Mouse (Mus musculus) neural tube, embryonic 13.5 days (tissue): ENCODE measurements around the gene Slc23a4. TPM values are rescaled to one million over a fixed set of nuclear protein-coding genes. Genes with fewer than 3 reads are reported as not detected.

Source experiments
- polyA plus RNA-seq: library from polyadenylated mRNA; unstranded; fragments of >200 nt; fragmentation: Nextera tagmentation; extraction: Ambion mirVana; gene quantifications from 2 replicates; pipeline ENCODE4 v1.2.1, GENCODE M21; 2015

The Slc23a4 gene
- polyA plus RNA-seq, 1 experiment from 2014 or later: 0.56 TPM

Other genes starting within 250 kb of the Slc23a4 start
- 8.5 and 11.6 TPM in 2 replicates for gene Agbl3, start 208.0 kb downstream of the Slc23a4 start, polyA plus RNA-seq
- 0.73 and 1.4 TPM in 2 replicates for gene Tmem140, start 125.3 kb downstream of the Slc23a4 start, polyA plus RNA-seq
- 10.1 and 10.6 TPM in 2 replicates for gene Cyren, start 110.3 kb downstream of the Slc23a4 start, polyA plus RNA-seq
- 12.8 and 13.6 TPM in 2 replicates for gene Wdr91, start 77.5 kb downstream of the Slc23a4 start, polyA plus RNA-seq
- gene Stra8, start 68.2 kb downstream of the Slc23a4 start, polyA plus RNA-seq: not detected in 2 replicates
- gene Cnot4, start 145.3 kb upstream of the Slc23a4 start, polyA plus RNA-seq: 35.0 and 38.3 TPM in 2 replicates
- 21.3 and 23.5 TPM in 2 replicates for gene Nup205, start 189.0 kb upstream of the Slc23a4 start, polyA plus RNA-seq